Mouse (Mus musculus): ENCODE results near the gene Btbd6.

GRCm38 (mm10) chr12:113018763-113019162, 42.5 kb downstream of the Btbd6 start:
- no peak for TF ChIP-seq CTCF (IDR thresholded peaks at IDR 0.05; ENCODE audit: insufficient read depth, low read depth, low read length)
- TF ChIP-seq POLR2A (IDR thresholded peaks at IDR 0.05; ENCODE audit: insufficient read depth, low read depth, low read length): no peak
